Mouse (Mus musculus) liver, embryonic 14.5 days (tissue): ENCODE data around the gene Zbed4. TPM values are rescaled to one million over a fixed set of nuclear protein-coding genes. Genes with fewer than 3 reads are reported as not detected.
"Not testable (repeated sequence)": the region's sequence is repeated elsewhere in the genome, so short reads cannot be mapped to it uniquely, and the experiment has no call there.

Experiments
- ATAC-seq: fragments of 200-750 bp; cut with Nextera tagmentation; 2 replicates; pipeline ENCODE4 v1.8.0; 2017; ENCODE audit warnings: moderate number of reproducible peaks, mild to moderate bottlenecking, moderate library complexity; ENCODE audit not compliant: insufficient read depth
- DNase-seq, 3 experiments: peaks; one replicate each; pipeline ENCODE4 v3.0.0-alpha.2; 2012 to 2013; ENCODE audit warnings: low read depth in 3 of 3, low spot score in 3 of 3
- H3K27ac ChIP-seq: fragments of 300-500 bp; sonication (generic); 2 replicates; pipeline ENCODE4 v1.5.1; 2014; ENCODE audit warnings: moderate library complexity, mild to moderate bottlenecking, control low read depth, inconsistent platforms
- H3K27me3 ChIP-seq: fragments of 300-500 bp; sonication (generic); 2 replicates; pipeline ENCODE4 v1.6.1; 2014; ENCODE audit warnings: mild to moderate bottlenecking, low read length, moderate library complexity; ENCODE audit not compliant: control insufficient read depth, insufficient read depth
- H3K36me3 ChIP-seq: fragments of 300-500 bp; sonication (generic); replicated peaks from 2 replicates; pipeline ENCODE4 v1.6.1; 2014; ENCODE audit warnings: low read depth; ENCODE audit not compliant: control insufficient read depth, insufficient read depth
- H3K4me1 ChIP-seq, 2 experiments: fragments of 200-500 bp in 1 of 2; fragments of 300-500 bp in 1 of 2; sonication (generic) in 1 of 2; replicated peaks; 2 replicates each; pipeline ENCODE4 v1.6.1; 2012 to 2014; ENCODE audit warnings: antibody characterized with exemption in 1 of 2, inconsistent platforms in 1 of 2, low read length in 1 of 2; ENCODE audit not compliant: control insufficient read depth in 2 of 2, insufficient read depth in 2 of 2
- H3K4me2 ChIP-seq: fragments of 300-500 bp; sonication (generic); 2 replicates; pipeline ENCODE4 v1.6.1; 2014; ENCODE audit warnings: low read depth, mild to moderate bottlenecking, control low read depth, moderate library complexity
- H3K4me3 ChIP-seq, 2 experiments: fragments of 200-500 bp in 1 of 2; fragments of 300-500 bp in 1 of 2; sonication (generic) in 1 of 2; 2 replicates each; pipeline ENCODE4 v1.5.1; 2012 to 2014; ENCODE audit warnings: low read depth in 2 of 2, low read length in 2 of 2, mild to moderate bottlenecking in 2 of 2, control low read depth in 1 of 2, inconsistent platforms in 1 of 2, moderate library complexity in 1 of 2; ENCODE audit not compliant: insufficient read depth in 1 of 2
- H3K9ac ChIP-seq: fragments of 300-500 bp; sonication (generic); replicated peaks from 2 replicates; pipeline ENCODE4 v1.6.1; 2014; ENCODE audit warnings: mild to moderate bottlenecking, control low read depth, moderate library complexity
- H3K9me3 ChIP-seq: fragments of 300-500 bp; sonication (generic); 2 replicates; pipeline ENCODE4 v1.6.1; 2016; ENCODE audit warnings: low read length, mixed read lengths; ENCODE audit not compliant: control insufficient read depth
- CTCF ChIP-seq: IDR thresholded peaks from 2 replicates; pipeline ENCODE4 v1.5.1; 2016; ENCODE audit warnings: antibody characterized with exemption, low read depth, control low read depth
- EP300 ChIP-seq: IDR thresholded peaks from 2 replicates; pipeline ENCODE4 v1.6.1; 2016; ENCODE audit warnings: antibody characterized with exemption, low read depth
- WGBS: fragments of 180-500 bp; shearing (Covaris S2); extraction: QIAGEN DNeasy Blood & Tissue Kit; methylation state at CpG from one replicate; pipeline ENCODE4 v1.1.7; 2014; ENCODE audit not compliant: insufficient replicate concordance; 5-methylcytosine and 5-hydroxymethylcytosine counted together
- polyA plus RNA-seq, 2 experiments: library from polyadenylated mRNA; depleted of rRNA in 1 of 2; stranded (reverse) in 1 of 2; unstranded in 1 of 2; fragments of >200 nt; fragmentation: Nextera tagmentation in 1 of 2; extraction: Ambion mirVana in 1 of 2; gene quantifications; 2 replicates each; pipeline versions ENCODE4 v1.2.1 to v1.2.3; 2012 to 2014

Zbed4 gene
- polyA plus RNA-seq (2012; rRNA removed) (5.9 and 8.0 TPM in 2 replicates), polyA plus RNA-seq (2014; fragmentation: Nextera tagmentation; extraction: Ambion mirVana) (11.4 and 11.5 TPM in 2 replicates)

DNA sequence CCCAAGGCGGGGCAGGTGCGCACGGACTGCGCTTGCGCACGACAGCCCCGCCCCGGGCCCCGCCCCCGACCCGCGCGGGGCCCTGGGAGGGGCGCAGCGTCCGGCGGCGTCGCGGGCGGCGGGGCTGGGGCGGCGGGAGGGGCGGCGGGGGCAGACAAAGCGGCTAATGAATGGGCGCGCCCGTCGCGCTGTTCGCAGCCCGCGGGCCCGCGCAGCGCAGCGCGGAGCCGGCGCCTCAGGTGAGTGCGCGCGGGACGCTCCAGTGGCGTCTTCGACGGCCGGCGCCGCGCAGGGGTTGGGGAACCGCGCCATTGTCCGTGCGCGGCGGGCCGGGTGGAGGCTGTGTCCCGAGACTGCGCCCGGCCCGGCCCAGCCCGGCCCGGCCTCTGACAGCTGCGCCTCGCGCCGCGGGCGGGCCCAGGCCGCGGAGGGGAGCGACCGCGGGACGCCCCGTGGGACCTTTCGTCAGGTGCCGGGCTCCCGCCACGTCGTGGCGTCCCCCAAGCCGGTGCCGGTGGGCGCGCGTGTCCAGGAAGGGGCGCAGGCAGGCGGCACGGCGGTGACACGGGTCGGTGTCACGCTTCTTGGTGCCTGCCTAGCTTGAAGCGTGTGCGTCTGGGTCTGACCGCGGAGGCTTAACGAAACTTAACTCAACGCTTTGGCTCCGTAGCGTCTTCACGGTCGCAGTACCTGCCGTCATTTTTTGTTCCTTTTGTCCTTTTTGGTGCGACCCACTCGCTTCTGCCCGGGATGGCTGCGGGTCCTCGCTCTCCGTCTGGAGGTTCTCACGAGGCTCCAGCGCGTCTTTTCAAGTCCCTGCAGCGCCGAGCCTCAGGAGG is at the start of gene Zbed4:
Gene Zbed4, plus strand, starts transcription at position 97 of the 839 bp plus-strand sequence.
- Histone ChIP-seq H3K27ac (peak within 1 kb of the TSS; percentile 88), H3K9ac (peak within 1 kb of the TSS; percentile 94), H3K4me2 (peak within 1 kb of the TSS; percentile 85), H3K9me3 (no peaks in the 10 kb centered on the region), H3K4me3 (peak within 1 kb of the TSS; percentile 85 to 95), H3K4me1 (peaks cover 14 to 16% of the 10 kb centered on the region in 2 experiments), H3K27me3 (no peaks in the 10 kb centered on the region), H3K36me3 (peaks cover 13% of the 10 kb centered on the region)
- peak in 2 of 3 experiments; percentile 33 to 49 for DNase-seq
- under 1% methylated on average over 100 of the region's 119 CpGs for WGBS
- TF ChIP-seq CTCF (no peak), EP300 (no peak)
- peak; percentile 64 for ATAC-seq

DNA sequence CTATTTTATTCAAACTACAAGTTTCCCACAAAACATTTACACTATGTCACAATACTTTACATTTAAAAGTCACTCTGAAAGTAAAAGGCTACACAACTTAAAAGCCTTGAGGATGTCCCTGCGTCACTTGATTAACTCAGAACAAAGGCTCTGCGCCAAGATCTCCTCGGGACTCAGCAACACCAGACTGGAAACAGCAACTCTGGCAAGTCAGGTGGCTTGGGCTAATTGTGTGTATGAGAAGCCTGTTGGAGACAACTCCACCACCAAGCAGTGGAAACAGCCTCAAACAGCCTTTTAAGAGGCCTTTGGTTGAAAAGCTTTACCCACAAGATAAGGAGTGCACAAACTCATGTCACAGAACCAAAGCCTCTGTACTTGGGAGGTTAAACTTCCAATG is 49.0 kb upstream of the Zbed4 start:
- H3K27me3 ChIP-seq: no peaks in the 10 kb centered on the region
- no peak for DNase-seq
- peaks cover 73% of the 10 kb centered on the region for H3K36me3 ChIP-seq
- H3K9ac ChIP-seq: no peak overlapping the region
- H3K4me3 ChIP-seq: no peak overlapping the region
- 87% methylated on average over 3 of the region's 3 CpGs for WGBS
- no peak overlapping the region for H3K4me2 ChIP-seq
- H3K4me1 ChIP-seq: no peaks in the 10 kb centered on the region
- TF ChIP-seq EP300 (no peak), CTCF (no peak)
- H3K9me3 ChIP-seq: no peaks in the 10 kb centered on the region
- ATAC-seq: no peak
- H3K27ac ChIP-seq: no peak overlapping the region

DNA sequence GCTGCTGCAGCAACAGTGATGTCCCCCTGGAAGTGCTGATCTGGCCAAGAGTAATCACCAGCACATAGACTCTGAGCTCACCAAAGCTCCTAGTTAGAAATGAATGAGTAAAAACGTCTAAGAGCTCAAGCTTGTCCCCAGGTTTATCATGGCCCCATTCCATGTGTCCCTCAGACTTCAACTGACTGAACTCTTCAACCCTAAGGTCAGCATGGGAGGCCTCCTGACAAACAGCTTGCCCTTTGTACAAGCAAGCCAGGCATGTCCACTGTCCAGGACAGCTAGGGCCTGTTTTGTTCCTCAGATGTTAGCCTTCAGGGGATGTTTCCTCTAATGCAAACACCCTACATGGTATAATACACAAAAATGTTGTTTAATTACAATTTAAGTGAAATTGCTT is 47.2 kb upstream of the Zbed4 start:
- H3K4me2 ChIP-seq: no peak overlapping the region
- H3K9ac ChIP-seq: no peak overlapping the region
- no peaks in the 10 kb centered on the region for H3K9me3 ChIP-seq
- 40% methylated on average over 1 of the region's 1 CpGs for WGBS
- no peak for ATAC-seq
- H3K27me3 ChIP-seq: no peaks in the 10 kb centered on the region
- DNase-seq: no peak
- no peak for TF ChIP-seq CTCF
- TF ChIP-seq EP300: no peak
- no peaks in the 10 kb centered on the region for H3K4me1 ChIP-seq
- no peak overlapping the region for H3K4me3 ChIP-seq
- H3K27ac ChIP-seq: no peak overlapping the region
- peaks cover 71% of the 10 kb centered on the region for H3K36me3 ChIP-seq

DNA sequence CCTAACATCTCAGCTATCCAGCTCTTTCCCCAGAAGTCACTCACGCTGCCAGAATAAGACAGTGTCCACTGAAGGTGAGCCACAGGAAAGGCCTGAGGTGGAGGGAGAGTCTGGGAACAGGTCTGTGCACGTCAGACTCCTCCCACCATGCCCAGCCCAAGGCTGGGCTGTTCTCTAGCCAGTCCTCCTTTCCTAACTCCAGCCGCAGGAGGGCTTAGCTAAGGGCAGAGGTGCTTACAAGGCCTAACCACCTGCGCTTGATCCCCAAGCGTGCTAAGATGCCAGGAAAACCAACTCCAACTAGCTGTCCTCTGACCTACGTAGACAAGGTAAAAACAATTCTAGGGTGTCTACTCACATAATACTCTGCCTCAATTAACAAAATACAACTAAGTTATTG is 45.1 kb upstream of the Zbed4 start:
- Histone ChIP-seq H3K4me2 (no peak overlapping the region), H3K27me3 (no peaks in the 10 kb centered on the region), H3K4me1 (no peaks in the 10 kb centered on the region), H3K9me3 (no peaks in the 10 kb centered on the region), H3K27ac (no peak overlapping the region), H3K9ac (no peak overlapping the region), H3K36me3 (peaks cover 80% of the 10 kb centered on the region), H3K4me3 (no peak overlapping the region)
- TF ChIP-seq EP300 (no peak), CTCF (no peak)
- WGBS: 85% methylated on average over 6 of the region's 6 CpGs
- no peak for DNase-seq
- no peak for ATAC-seq

DNA sequence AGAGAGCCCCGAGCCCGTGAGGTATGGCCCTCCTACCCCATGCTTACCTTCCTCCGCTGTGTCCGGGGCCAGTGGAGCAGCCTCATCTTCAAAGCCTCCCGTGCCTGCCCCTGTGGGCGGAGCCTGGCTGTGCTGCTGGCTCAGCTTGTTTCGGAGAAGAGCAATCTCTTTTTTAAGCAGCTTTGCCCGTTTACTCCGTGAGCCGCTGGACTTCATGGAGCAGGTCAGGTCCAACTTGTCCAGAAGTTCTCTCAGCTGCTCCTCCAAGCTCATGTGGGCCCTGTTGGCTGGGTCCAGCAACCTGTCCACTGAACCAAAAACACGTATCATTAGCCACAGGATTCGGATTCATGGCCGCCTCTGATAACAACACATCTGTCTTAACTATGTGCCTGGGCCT is 44.5 kb upstream of the Zbed4 start:
- H3K36me3 ChIP-seq: peaks cover 81% of the 10 kb centered on the region
- 80% methylated on average over 13 of the region's 13 CpGs for WGBS
- not testable (repeated sequence) for DNase-seq

More for the DNA sequence above, 44.5 kb upstream of the Zbed4 start:
- not testable (repeated sequence) for H3K4me1 ChIP-seq, H3K4me3 ChIP-seq, H3K27ac ChIP-seq, ATAC-seq, H3K9me3 ChIP-seq, H3K9ac ChIP-seq, H3K27me3 ChIP-seq, H3K4me2 ChIP-seq
